Mouse (Mus musculus) cortical plate, adult 2 months (tissue): ENCODE results near the gene Bdkrb2.

Source experiments
- CTCF ChIP-seq: fragments of 200-500 bp; IDR thresholded peaks from 2 replicates; pipeline ENCODE4 v1.5.1; 2011; ENCODE audit warnings: mild to moderate bottlenecking, control low read depth, low read length; ENCODE audit not compliant: insufficient read depth; ENCODE audit errors: extremely low read depth
- POLR2A ChIP-seq: fragments of 200-500 bp; IDR thresholded peaks from 2 replicates; pipeline ENCODE4 v1.6.1; 2011; ENCODE audit warnings: mild to moderate bottlenecking, low read length, control low read depth; ENCODE audit not compliant: insufficient read depth; ENCODE audit errors: extremely low read depth

DNA sequence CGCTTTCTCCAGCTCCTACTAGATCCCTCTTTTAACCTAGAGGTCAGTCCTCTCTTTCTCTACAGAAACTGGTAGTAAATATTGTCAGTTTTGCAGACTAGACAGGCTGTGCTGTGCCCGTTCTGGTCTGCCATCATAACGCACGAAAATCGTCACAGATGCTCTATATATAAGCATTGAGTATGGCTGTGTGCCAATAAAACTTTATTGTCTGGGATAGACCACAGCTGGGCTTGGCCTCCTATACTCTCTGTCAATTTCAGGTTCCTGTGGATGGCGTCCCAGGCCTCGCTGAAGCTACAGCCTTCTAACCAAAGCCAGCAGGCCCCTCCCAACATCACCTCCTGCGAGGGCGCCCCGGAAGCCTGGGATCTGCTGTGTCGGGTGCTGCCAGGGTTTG lies 40.9 kb downstream of the Bdkrb2 start:
- no peak for TF ChIP-seq CTCF
- TF ChIP-seq POLR2A: no peak
